Mouse (Mus musculus) granulocyte monocyte progenitor cell, adult 5-6 weeks (primary cell): ENCODE data around the gene 4930572O03Rik. TPM values are rescaled to one million over a fixed set of nuclear protein-coding genes. Genes with fewer than 3 reads are reported as not detected.
"Not testable (repeated sequence)": the region's sequence is repeated elsewhere in the genome, so short reads cannot be mapped to it uniquely, and the experiment has no call there.

Experiments
- ATAC-seq: replicated peaks from 2 replicates; pipeline ENCODE4 v1.8.0; 2016; ENCODE audit warnings: mild to moderate bottlenecking, moderate TSS enrichment, inconsistent platforms; ENCODE audit not compliant: poor library complexity, severe bottlenecking
- total RNA-seq, 2 experiments: library from RNA; stranded (forward) in 1 of 2; stranded (reverse) in 1 of 2; fragments of 200-712, 200-1000 nt in 1 of 2; fragments of >200 nt in 1 of 2; fragmentation: Nextera tagmentation in 1 of 2; gene quantifications; 2 replicates each; pipeline ENCODE4 v1.2.3; 2014 to 2017

4930572O03Rik gene
- total RNA-seq (2014; fragmentation: Nextera tagmentation) (not detected in 2 replicates), total RNA-seq (2017) (not detected in 2 replicates)

DNA sequence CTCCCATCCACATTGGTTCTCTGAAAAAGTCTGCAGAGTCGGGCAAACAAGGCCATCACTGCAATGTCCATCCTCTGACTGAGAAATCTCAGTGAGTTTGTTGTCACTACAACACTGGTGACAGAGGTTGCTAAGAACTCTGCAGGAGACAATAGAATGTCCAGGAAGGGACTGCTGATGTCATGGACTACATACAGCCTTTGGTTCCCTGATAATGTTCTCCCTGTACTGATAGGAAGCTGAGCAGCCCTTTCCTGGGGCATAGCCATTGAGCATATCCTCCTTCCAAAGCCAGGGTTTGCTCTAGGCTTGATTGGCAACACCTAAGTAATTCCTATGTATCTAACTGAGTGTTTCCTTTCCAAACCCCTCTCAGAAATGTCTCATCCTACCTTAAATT is at the start of gene 4930572O03Rik:
Gene 4930572O03Rik (minus strand): TSS at position 101 of the 400 bp plus-strand sequence.
- not testable (repeated sequence) for ATAC-seq

- ATAC-seq = not testable (repeated sequence)
Measured at GRCm38 (mm10) chr5:15702891-15703290, 46.0 kb upstream of the 4930572O03Rik start.

DNA sequence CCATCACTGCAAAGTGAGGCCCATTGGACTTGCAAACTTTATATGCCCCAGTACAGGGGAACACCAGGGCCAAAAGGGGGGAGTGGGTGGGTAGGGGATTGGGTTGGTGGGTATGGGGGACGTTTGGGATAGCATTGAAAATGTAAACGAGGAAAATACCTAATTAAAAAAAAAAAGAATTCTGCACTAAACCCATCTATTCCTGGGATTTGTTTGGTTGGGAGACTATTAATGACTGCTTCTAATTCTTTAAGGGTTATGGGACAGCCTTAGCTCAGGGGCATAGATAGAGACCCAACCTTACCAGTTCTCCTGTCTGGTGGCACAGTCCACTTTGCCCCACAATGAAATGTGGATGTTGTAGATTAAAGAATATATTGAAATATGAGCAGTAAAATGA is 40.9 kb upstream of the 4930572O03Rik start:
- ATAC-seq = not testable (repeated sequence)

DNA sequence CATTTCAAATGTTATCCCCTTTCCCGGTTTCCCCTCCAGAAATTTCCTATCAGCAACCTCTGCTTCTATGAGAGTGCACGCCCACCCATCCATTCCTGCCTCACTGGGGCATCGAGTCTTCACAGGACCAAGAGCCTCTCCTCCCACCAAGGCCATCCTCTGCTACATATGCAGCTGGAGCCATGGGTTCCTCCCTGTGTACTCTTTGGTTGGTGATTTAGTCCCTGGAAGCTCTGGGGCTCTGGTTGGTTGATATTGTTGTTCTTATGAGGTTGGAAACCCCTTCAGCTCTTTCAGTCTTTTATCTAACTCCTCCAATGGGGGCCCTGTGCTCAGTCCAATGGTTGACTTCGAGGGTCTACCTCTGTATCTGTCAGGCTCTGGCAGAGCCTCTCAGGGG is 35.0 kb upstream of the 4930572O03Rik start:
- ATAC-seq = not testable (repeated sequence)

DNA sequence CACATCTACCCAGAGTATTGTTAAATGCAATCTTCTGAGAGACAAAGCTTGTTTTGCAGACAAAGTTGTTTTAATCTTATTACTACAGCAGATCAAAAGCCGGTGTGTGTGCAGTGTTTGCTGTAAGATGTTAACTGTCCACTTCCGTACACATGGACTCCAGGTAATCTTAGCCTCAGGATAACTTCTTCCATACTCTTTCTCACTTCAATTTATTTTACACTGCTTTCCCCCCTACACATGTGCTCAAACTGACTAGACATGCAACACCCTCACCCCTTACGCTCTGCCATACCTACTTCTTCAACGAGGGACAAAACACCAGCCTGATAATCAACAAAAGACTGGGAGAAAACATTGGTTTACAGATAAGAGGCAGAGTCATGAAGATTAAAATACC is 34.0 kb upstream of the 4930572O03Rik start:
- not testable (repeated sequence) for ATAC-seq

- not testable (repeated sequence) for ATAC-seq
Measured at GRCm38 (mm10) chr5:15689659-15690213, 32.9 kb upstream of the 4930572O03Rik start.

GRCm38 (mm10) chr5:15688874-15689658 is 32.2 kb upstream of the 4930572O03Rik start:
- not testable (repeated sequence) for ATAC-seq

- ATAC-seq = not testable (repeated sequence)
Measured at GRCm38 (mm10) chr5:15681301-15682035, 24.6 kb upstream of the 4930572O03Rik start.

- not testable (repeated sequence) for ATAC-seq
Measured at GRCm38 (mm10) chr5:15679980-15680949, 23.4 kb upstream of the 4930572O03Rik start.

DNA sequence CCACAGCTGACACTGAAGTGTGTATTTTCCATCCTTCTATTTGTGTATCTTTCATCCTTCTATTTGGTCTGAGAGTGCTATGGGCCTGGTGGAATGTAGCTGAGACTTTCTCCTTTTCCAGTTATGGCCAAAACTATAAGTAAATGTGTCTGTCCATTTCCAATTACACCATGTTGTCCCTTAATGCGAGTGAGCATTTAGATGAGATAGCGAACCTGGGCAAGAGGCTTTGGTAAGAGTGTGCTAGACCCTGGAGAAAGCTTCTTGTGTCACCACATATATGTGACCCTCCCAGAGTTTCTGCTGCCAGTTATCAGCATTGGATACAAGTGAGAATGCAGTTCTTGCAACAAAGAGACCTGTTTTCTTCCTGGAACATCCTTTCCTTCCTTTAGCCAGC is 22.0 kb upstream of the 4930572O03Rik start:
- not testable (repeated sequence) for ATAC-seq

DNA sequence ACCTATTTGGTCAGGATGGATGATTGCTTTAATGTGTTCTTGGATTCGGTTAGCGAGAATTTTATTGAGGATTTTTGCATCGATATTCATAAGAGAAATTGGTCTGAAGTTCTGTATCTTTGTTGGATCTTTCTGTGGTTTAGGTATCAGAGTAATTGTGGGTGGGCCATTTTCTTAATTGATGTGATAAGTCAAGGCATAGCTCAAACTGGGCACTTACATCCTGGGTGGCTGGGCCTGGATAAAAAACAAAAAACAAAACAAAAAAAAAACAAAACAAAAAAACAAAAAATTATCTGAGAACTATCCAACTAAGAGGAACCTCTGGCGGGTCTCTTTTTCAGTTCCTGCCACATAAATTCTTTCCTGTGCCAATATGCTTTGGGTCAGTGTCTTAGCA is 20.9 kb upstream of the 4930572O03Rik start:
- ATAC-seq = not testable (repeated sequence)

- ATAC-seq = not testable (repeated sequence)
Measured at GRCm38 (mm10) chr5:15674429-15675244, 17.8 kb upstream of the 4930572O03Rik start.

DNA sequence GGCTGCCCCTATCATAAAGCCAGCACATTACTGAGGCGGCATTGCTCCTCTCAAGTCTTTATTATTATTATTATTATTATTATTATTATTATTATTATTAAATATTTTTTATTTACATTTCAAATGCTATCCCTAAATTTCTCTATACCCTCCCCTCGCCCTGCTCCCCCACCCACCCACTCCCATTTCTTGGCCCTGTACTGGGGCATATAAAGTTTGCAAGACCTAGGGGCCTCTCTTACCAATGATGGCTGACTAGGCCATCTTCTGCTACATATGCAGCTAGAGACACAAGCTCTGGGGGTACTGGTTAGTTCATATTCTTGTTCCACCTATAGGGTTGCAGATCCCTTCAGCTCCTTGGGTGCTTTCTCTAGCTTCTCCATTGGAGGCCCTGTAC is 17.1 kb upstream of the 4930572O03Rik start:
- not testable (repeated sequence) for ATAC-seq

DNA sequence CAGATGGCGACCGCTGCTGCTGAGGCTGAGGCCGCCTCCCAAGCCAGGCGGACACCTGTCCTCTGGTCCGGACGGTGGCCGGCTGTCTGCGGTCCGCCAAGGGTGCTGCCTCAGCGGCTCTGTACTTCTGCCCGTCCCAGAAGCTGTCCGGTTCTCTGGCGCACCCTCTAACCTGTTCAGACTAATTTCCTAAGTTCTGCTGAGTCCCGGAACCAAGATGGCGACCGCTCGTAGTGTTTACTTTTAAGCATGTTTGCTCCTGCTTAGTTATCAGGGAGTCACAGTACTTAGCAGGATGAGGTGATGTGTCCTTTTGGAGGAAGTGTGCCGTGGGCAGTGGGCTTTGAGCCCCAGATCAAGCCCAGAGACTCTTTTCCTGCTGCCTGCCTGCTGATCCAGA is 13.9 kb upstream of the 4930572O03Rik start:
- ATAC-seq = not testable (repeated sequence)

DNA sequence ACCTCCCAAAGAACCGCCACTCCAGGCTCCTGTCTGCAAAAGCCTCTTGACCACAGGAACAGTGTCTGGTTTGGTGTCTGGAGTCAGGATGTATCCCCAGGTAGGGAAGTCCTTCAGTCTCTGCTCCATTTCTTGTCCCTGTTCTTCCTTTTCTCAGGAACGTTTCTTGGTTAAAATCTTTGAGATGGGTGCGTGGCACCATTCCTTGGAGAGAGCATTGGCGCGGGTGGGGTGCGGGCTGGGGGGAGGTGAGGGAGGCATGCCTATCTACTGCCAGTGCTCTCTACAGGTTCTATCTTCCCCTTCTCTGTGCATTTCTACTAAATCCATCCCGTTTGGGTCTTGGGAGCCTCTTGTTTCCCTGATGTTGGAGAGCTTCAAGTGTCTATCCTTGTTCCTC is 7.0 kb upstream of the 4930572O03Rik start:
- ATAC-seq = not testable (repeated sequence)

GRCm38 (mm10) chr5:15652334-15652733 is 4.5 kb downstream of the 4930572O03Rik start:
- ATAC-seq = not testable (repeated sequence)

GRCm38 (mm10) chr5:15645707-15646106 is 11.2 kb downstream of the 4930572O03Rik start:
- not testable (repeated sequence) for ATAC-seq

- ATAC-seq = not testable (repeated sequence)
Measured at GRCm38 (mm10) chr5:15637637-15638036, 19.2 kb downstream of the 4930572O03Rik start.

DNA sequence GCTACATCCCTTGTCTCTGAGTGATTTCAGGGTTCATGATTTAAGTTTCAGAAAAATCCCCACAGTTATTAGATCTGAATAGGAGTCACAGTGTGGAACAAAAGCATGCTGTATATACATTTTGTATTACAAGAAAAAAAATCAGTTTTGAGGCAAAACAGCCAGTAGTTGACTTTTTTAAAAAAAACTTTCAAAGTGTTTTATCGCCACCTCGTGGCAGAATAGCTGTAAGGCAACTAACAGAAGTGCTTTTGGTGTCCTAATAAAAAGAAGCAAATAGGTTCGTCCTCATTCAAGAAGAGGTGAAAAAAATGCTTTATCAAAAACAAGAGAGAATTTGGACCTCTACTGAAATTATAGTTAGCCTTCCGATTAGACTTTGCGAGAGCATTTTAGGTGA is 26.8 kb downstream of the 4930572O03Rik start:
- not testable (repeated sequence) for ATAC-seq
